Mouse (Mus musculus) myocyte (in vitro differentiated cells): ENCODE measurements around the gene Ehmt2. TPM values are rescaled to one million over a fixed set of nuclear protein-coding genes. Genes with fewer than 3 reads are reported as not detected.
A peak's percentile ranks its signal among the peaks of the same experiment; 100 is the strongest.
"Not testable (repeated sequence)": the region's sequence is repeated elsewhere in the genome, so short reads cannot be mapped to it uniquely, and the experiment has no call there.

ENCODE experiments used
- H3K27me3 ChIP-seq: one replicate; pipeline ENCODE4 v1.6.1; 2011; ENCODE audit not compliant: control insufficient read depth, insufficient read depth, insufficient read length
- H3K36me3 ChIP-seq: one replicate; pipeline ENCODE4 v1.6.1; 2011; ENCODE audit not compliant: control insufficient read depth, insufficient read depth
- H3K4me2 ChIP-seq: one replicate; pipeline ENCODE4 v1.6.1; 2011; ENCODE audit warnings: low read depth, control low read depth
- H3K4me3 ChIP-seq: one replicate; pipeline ENCODE4 v1.5.1; 2011; ENCODE audit warnings: mild to moderate bottlenecking, control low read depth, moderate library complexity
- H3K79me2 ChIP-seq: one replicate; pipeline ENCODE4 v1.6.1; 2011; ENCODE audit not compliant: control insufficient read depth, insufficient read depth
- H3ac ChIP-seq: one replicate; pipeline ENCODE4 v1.6.1; 2011; ENCODE audit not compliant: control insufficient read depth, insufficient read length
- CEBPB ChIP-seq: IDR thresholded peaks from 2 replicates; pipeline ENCODE4 v1.6.1; 2011; ENCODE audit warnings: mild to moderate bottlenecking, moderate library complexity; ENCODE audit not compliant: poor library complexity, insufficient read depth, severe bottlenecking
- E2F4 ChIP-seq: IDR thresholded peaks from one replicate; pipeline ENCODE4 v1.6.1; 2011; ENCODE audit warnings: mild to moderate bottlenecking, control low read depth, moderate library complexity; ENCODE audit not compliant: insufficient read depth
- MAX ChIP-seq: IDR thresholded peaks from one replicate; pipeline ENCODE4 v1.6.1; 2011; ENCODE audit warnings: low read depth, mild to moderate bottlenecking, control low read depth
- MYOD1 ChIP-seq, 3 experiments: IDR thresholded peaks; one replicate each; pipeline ENCODE4 v1.6.1; 2011; ENCODE audit warnings: control low read depth in 2 of 3, low read depth in 2 of 3, mild to moderate bottlenecking in 2 of 3, moderate library complexity in 1 of 3; ENCODE audit not compliant: insufficient read length in 2 of 3, control insufficient read depth in 1 of 3
- MYOG ChIP-seq, 3 experiments: IDR thresholded peaks; one replicate each; pipeline ENCODE4 v1.6.1; 2011; ENCODE audit warnings: control low read depth in 2 of 3, low read depth in 2 of 3, mild to moderate bottlenecking in 2 of 3; ENCODE audit not compliant: insufficient read length in 2 of 3, control insufficient read depth in 1 of 3, insufficient read depth in 1 of 3
- POLR2A ChIP-seq: IDR thresholded peaks from one replicate; pipeline ENCODE4 v1.6.1; 2011; ENCODE audit warnings: low read depth, mild to moderate bottlenecking, control low read depth, moderate library complexity; ENCODE audit not compliant: insufficient read length
- POLR2AphosphoS2 ChIP-seq: IDR thresholded peaks from one replicate; pipeline ENCODE4 v1.6.1; 2011; ENCODE audit warnings: low read depth, control low read depth; ENCODE audit not compliant: insufficient read length
- REST ChIP-seq: IDR thresholded peaks from one replicate; pipeline ENCODE4 v1.6.1; 2011; ENCODE audit warnings: mild to moderate bottlenecking, control low read depth, moderate library complexity; ENCODE audit not compliant: insufficient read depth, insufficient read length
- SRF ChIP-seq: IDR thresholded peaks from one replicate; pipeline ENCODE4 v1.6.1; 2011; ENCODE audit warnings: low read depth; ENCODE audit not compliant: control insufficient read depth, insufficient read length
- TCF12 ChIP-seq: IDR thresholded peaks from one replicate; pipeline ENCODE4 v1.6.1; 2011; ENCODE audit warnings: mild to moderate bottlenecking, control low read depth; ENCODE audit not compliant: poor library complexity, insufficient read depth, severe bottlenecking
- TCF3 ChIP-seq: IDR thresholded peaks from one replicate; pipeline ENCODE4 v1.6.1; 2011; ENCODE audit warnings: low read depth, control low read depth; ENCODE audit not compliant: insufficient read length
- USF1 ChIP-seq: IDR thresholded peaks from one replicate; pipeline ENCODE4 v1.6.1; 2011; ENCODE audit warnings: low read depth, mild to moderate bottlenecking, control low read depth, moderate library complexity
- polyA plus RNA-seq: library from polyadenylated mRNA; unstranded; fragments of >200 nt; fragmentation: generic; extraction: Trizol; gene quantifications from one replicate; pipeline ENCODE4 v1.2.1, GENCODE M21; 2012; ENCODE audit warnings: missing spikeins

Ehmt2 gene
- polyA plus RNA-seq, 1 experiment, result 94.5 TPM

- Histone ChIP-seq H3K27me3 (no peaks in the 10 kb centered on the region), H3ac (no peak overlapping the region), H3K79me2 (peaks cover 11% of the 10 kb centered on the region), H3K36me3 (peaks cover 14% of the 10 kb centered on the region), H3K4me3 (no peak overlapping the region), H3K4me2 (no peak overlapping the region)
- no peak for TF ChIP-seq MAX
- no peak for TF ChIP-seq CEBPB
- no peak for TF ChIP-seq USF1
- no peak for TF ChIP-seq MYOD1 (IDR thresholded peaks at IDR 0.05; ENCODE audit: control insufficient read depth in 1 of 3, insufficient read length in 2 of 3, low read depth in 2 of 3)
- no peak for TF ChIP-seq TCF12
- TF ChIP-seq E2F4, result no peak
- no peak for TF ChIP-seq SRF
These were observed 48.3 kb downstream of the Ehmt2 start for GRCm38 (mm10) chr17:34946486-34947140.

- Histone ChIP-seq H3K4me2 (no peak overlapping the region), H3ac (no peak overlapping the region), H3K4me3 (no peak overlapping the region), H3K79me2 (peaks cover 18% of the 10 kb centered on the region), H3K36me3 (peaks cover 14% of the 10 kb centered on the region), H3K27me3 (no peaks in the 10 kb centered on the region)
- TF ChIP-seq TCF3, result no peak
- TF ChIP-seq CEBPB, result no peak
- TF ChIP-seq E2F4, result no peak
- no peak for TF ChIP-seq MYOD1 (IDR thresholded peaks at IDR 0.05; ENCODE audit: control insufficient read depth in 1 of 3, insufficient read length in 2 of 3, low read depth in 2 of 3)
- no peak for TF ChIP-seq REST
These were observed 49.3 kb downstream of the Ehmt2 start for GRCm38 (mm10) chr17:34947606-34948005.

- not testable (repeated sequence) for H3K27me3 ChIP-seq, H3K4me3 ChIP-seq, H3ac ChIP-seq, H3K4me2 ChIP-seq
- Histone ChIP-seq H3K79me2 (peaks cover 18% of the 10 kb centered on the region), H3K36me3 (peaks cover 14% of the 10 kb centered on the region)
These were observed 50.7 kb downstream of the Ehmt2 start for GRCm38 (mm10) chr17:34948721-34949552.

GRCm38 (mm10) chr17:34949553-34949969, 51.3 kb downstream of the Ehmt2 start:
- Histone ChIP-seq H3ac (no peak overlapping the region), H3K79me2 (peaks cover 18% of the 10 kb centered on the region), H3K4me2 (no peak overlapping the region), H3K4me3 (no peak overlapping the region), H3K36me3 (peaks cover 14% of the 10 kb centered on the region), H3K27me3 (no peaks in the 10 kb centered on the region)
- TF ChIP-seq TCF3, result no peak
- TF ChIP-seq POLR2AphosphoS2, result peak; percentile 82
- no peak for TF ChIP-seq CEBPB
- no peak for TF ChIP-seq SRF
- TF ChIP-seq MAX, result no peak
- no peak for TF ChIP-seq MYOD1 (IDR thresholded peaks at IDR 0.05; ENCODE audit: control insufficient read depth in 1 of 3, insufficient read length in 2 of 3, low read depth in 2 of 3)
- TF ChIP-seq POLR2A, result peak; percentile 44
- TF ChIP-seq REST, result no peak
- TF ChIP-seq E2F4, result no peak
- TF ChIP-seq USF1, result no peak
- no peak for TF ChIP-seq TCF12
- no peak for TF ChIP-seq MYOG (IDR thresholded peaks at IDR 0.05; ENCODE audit: control insufficient read depth in 1 of 3, insufficient read depth in 1 of 3, insufficient read length in 2 of 3, low read depth in 2 of 3)

GRCm38 (mm10) chr17:34950514-34951455, 52.5 kb downstream of the Ehmt2 start:
- peak overlapping the region; percentile 48 for H3ac ChIP-seq
- TF ChIP-seq POLR2AphosphoS2 (peak; percentile 17), USF1 (no peak), REST (no peak), POLR2A (peak; percentile 6), TCF3 (no peak), SRF (no peak), CEBPB (no peak)
- H3K36me3 ChIP-seq, result peaks cover 14% of the 10 kb centered on the region
- H3K4me3 ChIP-seq, result peak overlapping the region; percentile 99
- H3K27me3 ChIP-seq, result no peaks in the 10 kb centered on the region
- H3K79me2 ChIP-seq, result peaks cover 18% of the 10 kb centered on the region
- H3K4me2 ChIP-seq, result peak overlapping the region; percentile 85
